Comparison of ENCODE assay signal across 11 mouse cellular contexts in the genomic region with DNA sequence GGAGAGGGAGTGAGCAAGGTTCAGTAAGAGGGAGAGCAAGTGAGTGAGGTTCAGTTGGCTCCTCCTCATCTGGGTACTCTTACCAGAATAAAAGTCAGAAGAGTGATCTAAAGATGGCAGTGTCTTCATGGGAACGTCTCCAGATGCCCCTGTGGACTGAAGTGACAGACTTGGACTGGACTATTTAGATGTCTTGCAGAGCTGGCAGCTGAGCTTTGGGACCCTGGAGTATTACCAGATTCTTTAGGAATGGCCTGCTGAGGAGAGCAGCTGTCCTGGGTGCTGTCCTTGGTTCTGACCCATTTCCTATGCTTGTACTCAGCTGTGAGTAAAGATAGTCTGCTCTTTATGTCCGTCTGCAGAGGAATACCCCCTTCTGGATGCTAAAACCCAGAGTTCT.
DNase-seq lines count a peak whose midpoint lies in the region; ATAC-seq and TF ChIP-seq lines count a peak whose summit lies in the region.
"Had no signal": no experiment of that assay in that cellular context is flagged by ENCODE, and none has a peak within 500 bp of the region (broad histone marks: within the 10 kb centered on the region; RNA-seq: fewer than 3 reads in every experiment).

No protein-coding gene starts in this region.

- peak; percentile 43 for DNase-seq in adrenal gland, postnatal 14 days
- no peak for DNase-seq in adrenal gland, adult 8-10 months
- DNase-seq in kidney, adult 2 months: peak; percentile 41
- peak; percentile 53 to 55 for DNase-seq in cerebellum, postnatal 25 days
- DNase-seq in lung, postnatal 36 days: peak; percentile 37
- DNase-seq in thymus, postnatal 25 days: no peak
- no peak for DNase-seq in left cerebral cortex, adult 9 months (ENCODE audit: low spot score in 2 of 2)
- DNase-seq: adrenal gland, postnatal 25 days had no signal

- no peaks in the 10 kb centered on the region for H3K9me3 ChIP-seq in kidney, embryonic 16.5 days (ENCODE audit: low read length)
- H3K9me3 ChIP-seq: limb, embryonic 13.5 days had no signal

- WGBS in kidney, adult 2 months: 53% methylated on average over 2 of the region's 2 CpGs
- 63% methylated on average over 2 of the region's 2 CpGs for WGBS in kidney, embryonic 16.5 days

- no peak overlapping the region for H3K4me3 ChIP-seq in kidney, adult 2 months (ENCODE audit: insufficient read depth, low read depth, low read length)
- no peak overlapping the region for H3K4me3 ChIP-seq in kidney, embryonic 16.5 days (ENCODE audit: low read length)
- H3K4me3 ChIP-seq: erythroblast, embryonic 14.5 days; limb, embryonic 13.5 days had no signal

- H3K27me3 ChIP-seq in kidney, adult 2 months (replicated peaks; ENCODE audit: control insufficient read depth, insufficient read depth, low read length): no peaks in the 10 kb centered on the region
- H3K27me3 ChIP-seq in kidney, embryonic 16.5 days (ENCODE audit: insufficient read depth, low read length): no peaks in the 10 kb centered on the region
- H3K27me3 ChIP-seq: limb, embryonic 13.5 days had no signal

- H3K9ac ChIP-seq in kidney, embryonic 16.5 days (replicated peaks; ENCODE audit: low read length): no peak overlapping the region
- H3K9ac ChIP-seq: limb, embryonic 13.5 days had no signal

- no peak overlapping the region for H3K4me2 ChIP-seq in kidney, embryonic 16.5 days (replicated peaks; ENCODE audit: low read depth, low read length)
- H3K4me2 ChIP-seq: limb, embryonic 13.5 days had no signal

- peaks cover 11% of the 10 kb centered on the region for H3K4me1 ChIP-seq in kidney, adult 2 months (ENCODE audit: control insufficient read depth, insufficient read depth, low read length)
- no peaks in the 10 kb centered on the region for H3K4me1 ChIP-seq in kidney, embryonic 16.5 days (ENCODE audit: insufficient read depth, low read length)

- ATAC-seq in kidney, embryonic 16.5 days (ENCODE audit: low FRiP score, low TSS enrichment): no peak

- no peak for TF ChIP-seq POLR2A in kidney, adult 2 months (IDR thresholded peaks at IDR 0.05; ENCODE audit: low read depth, low read length)

- no peak overlapping the region for H3K27ac ChIP-seq in kidney, adult 2 months (ENCODE audit: insufficient read depth, low read depth, low read length)
- H3K27ac ChIP-seq in kidney, embryonic 16.5 days (ENCODE audit: low read length): no peak overlapping the region
- H3K27ac ChIP-seq: limb, embryonic 13.5 days had no signal

- H3K36me3 ChIP-seq in kidney, adult 2 months (ENCODE audit: control insufficient read depth, insufficient read depth, low read length): peaks cover 4% of the 10 kb centered on the region; the same call in 1 of the 2 replicates
- H3K36me3 ChIP-seq in kidney, embryonic 16.5 days (ENCODE audit: insufficient read depth, low read length): no peaks in the 10 kb centered on the region

- no peak for TF ChIP-seq CTCF in kidney, adult 2 months (conservative IDR thresholded peaks at IDR 0.05; ENCODE audit: insufficient read depth, insufficient read length, low read depth, low read length)

Comparison
In these comparisons a context has a peak if more than half of its experiments do, and no peak if none do; other contexts are left out.
1. DNase-seq: peak in adrenal gland, postnatal 14 days (single experiment), kidney, adult 2 months (single experiment), cerebellum, postnatal 25 days (2 of 2) and lung, postnatal 36 days (single experiment); none in adrenal gland, adult 8-10 months (single experiment), thymus, postnatal 25 days (single experiment) and left cerebral cortex, adult 9 months (0 of 2).